Mouse (Mus musculus): Measurements from ENCODE around the gene Ndel1.

Gene Ndel1

DNA sequence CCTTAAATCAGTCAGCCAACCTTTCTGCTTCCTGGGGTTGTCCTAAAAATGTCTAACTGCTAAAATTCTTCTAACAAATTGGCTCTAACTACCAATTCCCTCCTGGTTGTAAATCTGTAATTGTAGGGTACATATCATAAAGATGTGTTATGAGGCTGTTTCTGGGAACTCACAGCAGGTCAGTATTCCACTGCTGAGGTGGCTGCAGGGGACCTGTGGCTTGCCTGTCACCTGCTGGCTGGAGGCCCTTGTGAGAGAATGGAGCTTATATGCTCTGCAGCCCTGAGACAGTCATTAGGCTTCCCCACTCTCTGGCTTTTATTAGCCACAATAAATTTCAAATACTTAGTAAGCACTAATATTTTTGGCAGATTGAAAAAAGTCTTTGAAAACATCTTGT lies 92.8 kb downstream of the Ndel1 start:
- no peak for DNase-seq (ENCODE audit: low read depth, low spot score)

- DNase-seq (ENCODE audit: low read depth, low spot score), result no peak
Measured at GRCm38 (mm10) chr11:68777933-68778332, 93.7 kb downstream of the Ndel1 start.

DNA sequence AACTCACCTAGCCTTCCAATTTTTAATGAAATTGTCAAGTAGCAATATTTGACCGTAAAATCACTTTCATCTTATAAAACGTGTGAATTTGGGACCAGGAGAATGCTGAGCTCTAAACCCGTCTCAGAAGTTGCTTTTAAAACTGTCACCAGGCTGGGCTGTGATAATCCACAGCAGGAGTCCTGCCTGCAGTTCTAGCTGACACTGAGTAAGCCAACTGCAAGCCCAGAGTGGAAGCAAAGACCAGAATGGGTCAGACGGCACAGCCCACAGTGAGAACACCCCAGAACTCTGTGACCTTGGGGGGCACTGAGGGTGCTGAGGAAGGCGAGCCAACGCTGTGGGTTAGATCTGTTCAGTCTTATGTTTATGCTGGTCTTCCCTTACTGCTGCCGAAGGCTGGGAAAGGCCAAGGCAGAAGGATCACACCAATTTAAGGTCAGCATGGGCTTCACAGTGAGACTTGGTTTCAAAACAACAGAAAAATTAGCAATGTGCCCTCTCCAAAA lies 95.5 kb downstream of the Ndel1 start:
- DNase-seq (ENCODE audit: low read depth, low spot score), result no peak

Measured in mesoderm, embryonic 11.5 days (tissue).